Mouse (Mus musculus): ENCODE measurements around the gene Zfp653. TPM values are rescaled to one million over a fixed set of nuclear protein-coding genes. Genes with fewer than 3 reads are reported as not detected.
A peak's percentile ranks its signal among the peaks of the same experiment; 100 is the strongest.

Gene Zfp653
- polyA plus RNA-seq, 1 experiment, result 43.1 TPM

DNA sequence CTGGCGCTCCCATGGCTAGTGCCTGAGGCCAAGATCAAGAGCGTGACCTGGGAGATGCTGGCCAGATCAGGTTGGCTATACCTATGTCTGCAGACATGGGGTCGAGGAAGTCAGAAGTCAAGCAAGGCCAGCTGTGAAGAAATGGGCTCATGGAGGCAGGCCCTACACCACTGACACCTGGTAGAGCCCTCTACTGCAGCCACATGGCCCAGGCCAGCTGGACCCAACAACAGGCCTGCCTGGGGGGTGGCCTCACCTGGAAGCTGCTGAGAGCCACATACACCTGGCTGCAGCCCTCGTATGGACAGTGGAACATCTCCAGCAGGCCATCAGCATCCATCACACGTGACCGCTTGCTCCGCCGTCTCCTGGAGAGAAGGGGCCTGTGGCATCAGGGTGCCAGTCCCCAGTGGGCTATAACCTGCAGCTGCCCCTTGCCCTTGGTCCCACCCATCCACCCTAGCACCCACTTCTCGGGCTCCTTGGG, 14.1 kb downstream of the Zfp653 start:
- TF ChIP-seq POLR2A (IDR thresholded peaks at IDR 0.05; ENCODE audit: control insufficient read depth, low read depth, low read length), result no peak
- TF ChIP-seq CTCF (IDR thresholded peaks at IDR 0.05; ENCODE audit: control insufficient read depth, insufficient read depth, insufficient replicate concordance, low read depth, low read length), result no peak
- Histone ChIP-seq H3K27ac (ENCODE audit: control insufficient read depth, insufficient read depth, low read depth, low read length) (no peak overlapping the region), H3K4me1 (ENCODE audit: control insufficient read depth, insufficient read depth, low read length) (peaks cover 15% of the 10 kb centered on the region), H3K4me3 (ENCODE audit: control insufficient read depth, low read depth, low read length) (no peak overlapping the region), H3K36me3 (ENCODE audit: control insufficient read depth, insufficient read depth, low read length) (peaks cover 3% of the 10 kb centered on the region), H3K27me3 (ENCODE audit: control insufficient read depth, insufficient read depth, low read length) (no peaks in the 10 kb centered on the region)

DNA sequence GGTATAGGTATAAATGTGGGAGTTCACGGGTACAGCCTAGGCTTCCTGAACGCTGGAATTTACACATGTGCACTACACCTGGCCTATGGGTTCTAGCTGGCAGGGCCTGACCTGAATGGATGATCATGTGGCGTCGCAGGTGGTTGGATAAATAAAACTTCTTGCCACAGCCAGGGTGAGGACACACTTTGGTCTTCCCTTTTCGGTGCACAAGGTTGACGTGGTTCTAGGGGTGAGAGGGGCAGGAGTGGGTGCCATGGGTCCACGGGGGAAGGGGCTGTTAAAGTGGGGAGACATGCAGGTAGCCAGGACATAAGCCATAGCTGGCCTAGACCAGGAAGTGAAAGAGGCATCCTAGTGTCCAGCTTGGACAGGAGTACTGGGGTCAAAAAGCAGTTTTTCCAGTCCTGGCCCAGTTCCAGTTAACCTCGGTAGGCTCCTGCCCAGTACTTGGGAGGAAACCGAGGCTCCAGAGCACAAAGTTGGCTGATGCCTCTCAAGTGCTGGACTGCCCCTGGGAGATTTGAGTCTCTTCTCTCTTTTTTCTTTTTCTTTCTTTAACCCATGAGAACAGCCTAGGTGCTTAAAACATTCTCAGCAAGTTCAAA, 14.8 kb downstream of the Zfp653 start:
- no peak overlapping the region for H3K4me3 ChIP-seq (ENCODE audit: control insufficient read depth, low read depth, low read length)
- H3K36me3 ChIP-seq (ENCODE audit: control insufficient read depth, insufficient read depth, low read length), result peaks cover 2% of the 10 kb centered on the region; the same call in 1 of the 2 replicates
- no peak for TF ChIP-seq CTCF (IDR thresholded peaks at IDR 0.05; ENCODE audit: control insufficient read depth, insufficient read depth, insufficient replicate concordance, low read depth, low read length)
- TF ChIP-seq POLR2A (IDR thresholded peaks at IDR 0.05; ENCODE audit: control insufficient read depth, low read depth, low read length), result no peak
- peaks cover under 1% of the 10 kb centered on the region; the same call in 1 of the 2 replicates for H3K27me3 ChIP-seq (ENCODE audit: control insufficient read depth, insufficient read depth, low read length)
- H3K4me1 ChIP-seq (ENCODE audit: control insufficient read depth, insufficient read depth, low read length), result peaks cover 17% of the 10 kb centered on the region
- no peak overlapping the region for H3K27ac ChIP-seq (ENCODE audit: control insufficient read depth, insufficient read depth, low read depth, low read length)

DNA sequence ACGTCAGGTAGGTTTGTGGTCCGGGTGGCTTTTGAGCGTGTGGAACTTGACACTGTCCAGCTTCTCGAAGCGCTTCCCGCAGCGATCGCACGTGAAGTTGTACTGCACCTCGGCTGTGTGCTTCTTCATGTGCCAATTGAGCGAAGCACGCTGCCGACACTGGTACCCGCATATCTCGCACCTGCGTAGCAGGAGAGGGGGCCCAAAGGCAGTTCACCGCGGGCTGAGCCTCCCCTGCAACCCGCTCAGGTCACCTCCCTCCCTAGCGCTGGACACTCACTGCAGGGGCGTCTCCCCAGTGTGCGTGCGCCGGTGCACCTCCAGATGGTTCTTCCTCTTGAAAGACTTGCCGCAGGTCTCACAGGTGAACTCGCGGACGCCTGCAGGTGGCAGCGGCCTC, 15.5 kb downstream of the Zfp653 start:
- Histone ChIP-seq H3K4me3 (ENCODE audit: control insufficient read depth, low read depth, low read length) (no peak overlapping the region), H3K27ac (ENCODE audit: control insufficient read depth, insufficient read depth, low read depth, low read length) (no peak overlapping the region), H3K36me3 (ENCODE audit: control insufficient read depth, insufficient read depth, low read length) (no peaks in the 10 kb centered on the region; the same call in 1 of the 2 replicates), H3K4me1 (ENCODE audit: control insufficient read depth, insufficient read depth, low read length) (peaks cover 21% of the 10 kb centered on the region), H3K27me3 (ENCODE audit: control insufficient read depth, insufficient read depth, low read length) (peaks cover 2% of the 10 kb centered on the region; the same call in 1 of the 2 replicates)
- TF ChIP-seq POLR2A (IDR thresholded peaks at IDR 0.05; ENCODE audit: control insufficient read depth, low read depth, low read length) (no peak), CTCF (IDR thresholded peaks at IDR 0.05; ENCODE audit: control insufficient read depth, insufficient read depth, insufficient replicate concordance, low read depth, low read length) (no peak)

DNA sequence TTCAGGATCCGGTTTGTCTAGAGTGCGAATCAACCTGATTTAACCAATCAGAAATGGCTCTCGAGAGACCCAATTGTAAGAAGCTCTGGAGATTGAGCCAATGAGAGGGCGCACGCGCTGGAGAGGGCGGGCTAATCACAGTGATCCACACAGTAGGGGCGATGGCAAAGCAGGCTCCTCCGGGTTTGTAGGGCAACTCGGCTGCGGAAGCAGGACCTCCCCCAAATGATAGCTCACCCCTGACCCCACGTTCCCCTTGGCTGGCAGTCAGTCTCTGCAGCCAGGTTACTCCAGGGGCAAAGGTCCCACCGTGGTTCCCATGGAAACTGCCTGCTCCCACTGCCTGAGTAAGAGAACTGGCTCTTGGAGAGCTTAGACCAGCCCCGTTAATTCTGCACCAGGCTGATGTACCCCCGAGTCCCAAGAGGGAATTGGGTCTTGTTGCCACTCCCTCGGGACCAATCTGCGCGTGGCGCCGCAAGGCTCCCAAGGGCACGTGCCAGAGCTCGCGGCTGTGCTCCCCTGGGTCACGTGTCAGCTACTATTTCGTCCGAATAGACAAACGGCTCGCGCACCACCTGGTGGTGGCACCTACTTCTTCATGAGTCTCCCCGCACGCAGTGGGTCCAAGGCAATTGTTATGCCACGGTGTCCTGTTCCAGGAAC, 16.6 kb downstream of the Zfp653 start:
- peaks cover 2% of the 10 kb centered on the region; the same call in 1 of the 2 replicates for H3K27me3 ChIP-seq (ENCODE audit: control insufficient read depth, insufficient read depth, low read length)
- H3K36me3 ChIP-seq (ENCODE audit: control insufficient read depth, insufficient read depth, low read length), result no peaks in the 10 kb centered on the region; the same call in 1 of the 2 replicates
- TF ChIP-seq CTCF (IDR thresholded peaks at IDR 0.05; ENCODE audit: control insufficient read depth, insufficient read depth, insufficient replicate concordance, low read depth, low read length) (peak; percentile 64; the same call in 1 of the 2 replicates), POLR2A (IDR thresholded peaks at IDR 0.05; ENCODE audit: control insufficient read depth, low read depth, low read length) (no peak)
- H3K27ac ChIP-seq (ENCODE audit: control insufficient read depth, insufficient read depth, low read depth, low read length), result no peak overlapping the region
- no peak overlapping the region; the same call in 1 of the 2 replicates for H3K4me3 ChIP-seq (ENCODE audit: control insufficient read depth, low read depth, low read length)
- peaks cover 32% of the 10 kb centered on the region for H3K4me1 ChIP-seq (ENCODE audit: control insufficient read depth, insufficient read depth, low read length)

DNA sequence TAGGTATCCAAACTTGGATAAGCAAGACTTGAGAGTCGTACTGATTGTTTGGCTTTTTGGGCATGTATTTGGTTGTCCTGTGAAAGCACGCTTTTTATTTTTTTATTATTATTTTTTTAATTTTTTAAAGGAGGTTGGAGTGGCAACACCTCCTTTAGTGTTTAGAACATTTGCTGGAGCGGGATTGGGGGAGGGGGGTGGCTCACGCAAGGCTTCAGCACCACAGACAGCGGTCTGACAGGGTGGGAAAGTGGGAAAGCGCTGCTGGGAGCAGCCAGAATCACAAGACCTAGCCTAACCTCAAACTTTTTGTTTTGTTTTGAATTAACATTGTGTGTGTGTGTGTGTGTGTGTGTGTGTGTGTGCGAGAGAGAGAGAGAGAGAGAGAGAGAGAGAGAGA, 17.5 kb downstream of the Zfp653 start:
- Histone ChIP-seq H3K36me3 (ENCODE audit: control insufficient read depth, insufficient read depth, low read length) (no peaks in the 10 kb centered on the region; the same call in 1 of the 2 replicates), H3K27me3 (ENCODE audit: control insufficient read depth, insufficient read depth, low read length) (peaks cover 2% of the 10 kb centered on the region; the same call in 1 of the 2 replicates), H3K4me3 (ENCODE audit: control insufficient read depth, low read depth, low read length) (no peak overlapping the region), H3K27ac (ENCODE audit: control insufficient read depth, insufficient read depth, low read depth, low read length) (no peak overlapping the region), H3K4me1 (ENCODE audit: control insufficient read depth, insufficient read depth, low read length) (peaks cover 32% of the 10 kb centered on the region)
- TF ChIP-seq CTCF (IDR thresholded peaks at IDR 0.05; ENCODE audit: control insufficient read depth, insufficient read depth, insufficient replicate concordance, low read depth, low read length), result no peak

DNA sequence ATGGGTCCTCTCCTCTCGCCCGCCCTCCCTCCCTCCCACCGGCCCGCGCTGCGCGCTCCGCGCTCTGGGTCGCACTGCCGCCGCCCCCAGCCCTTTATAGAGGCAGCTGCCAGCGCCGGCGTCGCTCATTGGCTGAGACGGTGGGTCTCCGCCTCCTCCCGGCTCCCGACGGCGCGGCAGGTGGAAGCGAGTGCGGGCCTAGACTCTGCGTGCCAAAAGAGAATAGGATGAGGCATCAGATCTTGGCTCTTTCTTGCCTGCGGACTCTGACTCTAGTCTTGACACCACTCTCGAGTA, 19.3 kb downstream of the Zfp653 start, which contains the start of gene Elavl3:
Gene Elavl3, minus strand, starts transcription at position 66 of the 297 bp plus-strand sequence.
- H3K4me1 ChIP-seq (ENCODE audit: control insufficient read depth, insufficient read depth, low read length), result peaks cover 32% of the 10 kb centered on the region
- peak within 1 kb of the TSS; percentile 76 for H3K4me3 ChIP-seq (ENCODE audit: control insufficient read depth, low read depth, low read length)
- H3K36me3 ChIP-seq (ENCODE audit: control insufficient read depth, insufficient read depth, low read length), result no peaks in the 10 kb centered on the region
- no peak for TF ChIP-seq POLR2A (IDR thresholded peaks at IDR 0.05; ENCODE audit: control insufficient read depth, low read depth, low read length)
- no peak for TF ChIP-seq CTCF (IDR thresholded peaks at IDR 0.05; ENCODE audit: control insufficient read depth, insufficient read depth, insufficient replicate concordance, low read depth, low read length)
- H3K27ac ChIP-seq (ENCODE audit: control insufficient read depth, insufficient read depth, low read depth, low read length), result no peak within 1 kb of the TSS
- H3K27me3 ChIP-seq (ENCODE audit: control insufficient read depth, insufficient read depth, low read length), result peaks cover 2% of the 10 kb centered on the region; the same call in 1 of the 2 replicates

DNA sequence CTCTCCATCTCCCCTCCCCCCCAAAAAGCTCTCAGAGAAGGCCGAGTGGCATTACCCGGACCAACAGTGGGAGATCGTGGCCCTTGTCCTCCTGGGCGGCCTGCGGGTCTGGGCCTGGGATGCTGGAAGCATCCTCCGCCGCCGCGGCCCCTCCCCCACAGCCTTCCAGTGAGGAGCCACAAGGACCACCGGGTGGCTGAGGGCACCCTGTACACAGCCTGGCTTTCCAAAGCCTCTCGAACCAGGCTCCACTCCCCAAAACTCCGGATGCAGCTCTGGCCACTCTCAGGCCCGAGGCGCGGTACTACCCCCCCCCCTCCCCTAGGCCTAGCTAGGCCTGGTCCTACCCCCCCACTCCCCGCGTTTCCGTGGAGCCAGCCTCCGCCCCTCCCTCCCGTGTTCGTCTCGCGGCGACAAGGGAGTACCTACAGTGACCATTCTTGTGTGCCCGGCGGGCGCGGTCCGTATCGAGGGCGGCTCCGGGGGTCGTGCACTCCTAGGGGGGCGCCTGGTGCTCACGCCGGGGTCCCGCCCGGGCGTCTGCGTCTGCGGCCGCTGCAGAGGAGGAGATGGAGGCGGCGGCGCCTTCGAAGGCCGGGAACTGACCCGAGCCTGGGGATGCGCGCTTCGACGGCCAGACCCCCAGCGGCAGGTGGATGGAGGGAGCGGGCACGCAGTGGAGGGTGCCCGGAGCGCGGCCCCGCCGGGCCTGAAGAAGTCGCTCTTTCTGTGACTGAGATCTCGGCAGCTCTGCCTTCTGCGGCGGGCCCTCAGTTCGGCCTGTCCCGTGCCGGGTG, 19.8 kb downstream of the Zfp653 start:
- Histone ChIP-seq H3K27me3 (ENCODE audit: control insufficient read depth, insufficient read depth, low read length) (peaks cover 2% of the 10 kb centered on the region; the same call in 1 of the 2 replicates), H3K27ac (ENCODE audit: control insufficient read depth, insufficient read depth, low read depth, low read length) (no peak overlapping the region), H3K4me3 (ENCODE audit: control insufficient read depth, low read depth, low read length) (peak overlapping the region; percentile 76), H3K36me3 (ENCODE audit: control insufficient read depth, insufficient read depth, low read length) (no peaks in the 10 kb centered on the region), H3K4me1 (ENCODE audit: control insufficient read depth, insufficient read depth, low read length) (peaks cover 32% of the 10 kb centered on the region)
- TF ChIP-seq POLR2A (IDR thresholded peaks at IDR 0.05; ENCODE audit: control insufficient read depth, low read depth, low read length) (no peak), CTCF (IDR thresholded peaks at IDR 0.05; ENCODE audit: control insufficient read depth, insufficient read depth, insufficient replicate concordance, low read depth, low read length) (no peak)

Measured in testis, adult 2 months (tissue).